Mouse (Mus musculus): ENCODE data around the gene Ube2o. TPM values are rescaled to one million over a fixed set of nuclear protein-coding genes. Genes with fewer than 3 reads are reported as not detected.

Gene Ube2o
- polyA plus RNA-seq, 1 experiment from 2014 or later = 14.0 TPM

DNA sequence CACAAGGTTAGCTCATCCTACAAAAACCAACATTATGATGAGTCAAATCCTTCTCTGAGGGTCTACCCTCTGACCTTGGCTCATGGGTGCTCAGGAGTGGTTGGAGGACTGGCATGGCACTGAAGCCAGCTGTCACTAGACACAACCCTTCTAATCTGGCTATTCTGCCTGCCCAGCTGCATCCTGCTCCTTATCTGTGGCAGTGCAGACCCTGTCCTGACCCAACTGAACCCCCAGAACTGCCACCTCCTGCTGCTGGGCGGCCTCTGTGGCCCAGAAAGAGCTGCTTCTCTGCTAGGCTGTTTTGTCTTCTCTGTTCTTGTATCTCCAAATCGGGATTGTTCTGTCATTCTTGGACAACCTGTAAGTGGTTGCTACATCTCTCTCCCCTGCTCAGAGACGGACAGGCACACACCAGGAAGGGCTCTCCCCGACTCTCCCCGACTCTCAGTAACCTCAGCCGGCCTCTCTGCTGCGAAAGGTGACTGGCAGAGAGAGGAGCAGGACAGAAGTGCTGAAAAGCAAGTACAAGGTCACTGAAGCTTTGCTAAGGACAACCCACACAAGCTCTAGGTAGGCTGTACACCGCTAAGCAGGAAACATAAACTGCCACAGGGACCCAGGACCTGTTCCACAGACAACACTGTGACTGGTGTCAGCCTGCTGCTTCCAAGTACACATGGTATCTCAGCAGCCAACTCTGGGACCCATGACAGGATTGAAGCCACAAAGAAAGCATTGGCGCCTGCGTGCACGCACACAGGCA is 31.8 kb downstream of the Ube2o start:
- ATAC-seq (ENCODE audit: insufficient read depth, low FRiP score, low read depth) = peak; percentile 77; the same call in 1 of the 2 replicates
- 82% methylated on average over 11 of the region's 11 CpGs for WGBS
- peaks cover 21% of the 10 kb centered on the region for H3K36me3 ChIP-seq
- no peak overlapping the region for H3K9ac ChIP-seq
- no peak overlapping the region for H3K4me2 ChIP-seq
- peaks cover 12% of the 10 kb centered on the region for H3K4me1 ChIP-seq
- no peaks in the 10 kb centered on the region for H3K9me3 ChIP-seq
- no peak overlapping the region for H3K4me3 ChIP-seq (replicated peaks)
- 0 out of 2 replicates have a peak overlapping the region, but pooled peaks have one; percentile 12 for H3K27ac ChIP-seq
- no peaks in the 10 kb centered on the region for H3K27me3 ChIP-seq (replicated peaks)

- Histone ChIP-seq H3K27me3 (replicated peaks) (no peaks in the 10 kb centered on the region), H3K4me2 (no peak overlapping the region), H3K27ac (no peak overlapping the region), H3K36me3 (peaks cover 28% of the 10 kb centered on the region), H3K9ac (no peak overlapping the region), H3K4me3 (replicated peaks) (no peak overlapping the region), H3K9me3 (no peaks in the 10 kb centered on the region), H3K4me1 (peaks cover 12% of the 10 kb centered on the region)
- WGBS = 94% methylated on average over 9 of the region's 9 CpGs
- no peak for ATAC-seq (ENCODE audit: insufficient read depth, low FRiP score, low read depth)
Measured at GRCm38 (mm10) chr11:116548780-116549179, 32.5 kb downstream of the Ube2o start.

- Histone ChIP-seq H3K36me3 (peaks cover 41% of the 10 kb centered on the region), H3K4me2 (no peak overlapping the region), H3K27me3 (replicated peaks) (no peaks in the 10 kb centered on the region), H3K9me3 (no peaks in the 10 kb centered on the region), H3K9ac (no peak overlapping the region), H3K4me3 (replicated peaks) (no peak overlapping the region), H3K27ac (no peak overlapping the region), H3K4me1 (peaks cover 12% of the 10 kb centered on the region)
- no peak for ATAC-seq (ENCODE audit: insufficient read depth, low FRiP score, low read depth)
- 77% methylated on average over 17 of the region's 17 CpGs for WGBS
Measured at GRCm38 (mm10) chr11:116547296-116548060, 33.8 kb downstream of the Ube2o start.

DNA sequence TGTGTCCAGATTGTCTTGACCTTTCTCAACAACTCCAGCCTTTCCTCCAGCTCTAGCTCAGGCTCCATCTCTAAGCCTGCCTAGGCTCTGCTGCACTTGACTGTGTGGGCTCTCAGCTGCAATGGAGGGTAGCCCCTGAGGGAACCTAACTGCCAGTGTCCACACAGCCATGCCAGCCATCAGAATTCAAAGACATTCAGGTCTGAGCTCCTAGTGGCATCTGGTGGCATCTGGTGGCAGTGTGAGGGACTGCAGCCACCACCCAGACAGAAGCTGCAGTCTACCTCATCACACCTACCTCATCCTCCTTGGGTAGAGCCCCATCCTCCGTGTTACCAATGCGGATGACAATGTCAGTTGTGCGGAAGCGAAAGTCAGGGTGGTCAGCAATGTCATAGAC is 38.1 kb downstream of the Ube2o start:
- Histone ChIP-seq H3K9me3 (no peaks in the 10 kb centered on the region), H3K4me2 (no peak overlapping the region), H3K27me3 (replicated peaks) (no peaks in the 10 kb centered on the region), H3K4me3 (replicated peaks) (no peak overlapping the region), H3K27ac (no peak overlapping the region), H3K4me1 (no peaks in the 10 kb centered on the region), H3K9ac (no peak overlapping the region), H3K36me3 (peaks cover 72% of the 10 kb centered on the region)
- WGBS = 82% methylated on average over 4 of the region's 4 CpGs
- ATAC-seq (ENCODE audit: insufficient read depth, low FRiP score, low read depth) = no peak

DNA sequence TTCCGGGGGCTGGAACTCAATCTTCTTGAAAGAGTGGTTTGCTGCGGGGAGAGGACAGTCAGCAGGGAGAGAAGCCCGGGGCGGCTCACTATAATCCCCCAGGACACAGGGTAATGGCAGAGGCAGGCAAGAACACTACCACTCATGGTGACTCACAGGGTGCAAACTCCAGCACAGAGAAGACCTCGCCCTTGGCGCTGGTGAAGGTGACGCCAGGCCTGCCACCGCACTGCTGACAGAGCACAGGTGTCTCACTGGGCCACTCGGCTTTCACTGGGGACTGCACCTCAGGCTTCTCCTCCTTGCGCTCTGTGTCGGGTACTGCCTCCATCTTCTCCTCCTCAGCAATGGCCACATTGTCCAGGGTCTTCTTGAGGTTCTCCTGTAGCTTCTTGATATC is 40.1 kb downstream of the Ube2o start:
- H3K27ac ChIP-seq = no peak overlapping the region
- H3K9me3 ChIP-seq = no peaks in the 10 kb centered on the region
- no peak for ATAC-seq (ENCODE audit: insufficient read depth, low FRiP score, low read depth)
- no peak overlapping the region for H3K4me3 ChIP-seq (replicated peaks)
- 87% methylated on average over 11 of the region's 11 CpGs for WGBS
- H3K4me2 ChIP-seq = no peak overlapping the region
- no peaks in the 10 kb centered on the region for H3K4me1 ChIP-seq
- peaks cover 68% of the 10 kb centered on the region for H3K36me3 ChIP-seq
- H3K9ac ChIP-seq = no peak overlapping the region
- H3K27me3 ChIP-seq (replicated peaks) = no peaks in the 10 kb centered on the region

- Histone ChIP-seq H3K4me1 (peaks cover 7% of the 10 kb centered on the region; the same call in 1 of the 2 replicates), H3K9me3 (no peaks in the 10 kb centered on the region), H3K27me3 (replicated peaks) (0 out of 2 replicates have a peak, but pooled peaks cover 6% of the 10 kb centered on the region), H3K9ac (no peak overlapping the region), H3K36me3 (peaks cover 41% of the 10 kb centered on the region), H3K4me2 (no peak overlapping the region), H3K4me3 (replicated peaks) (no peak overlapping the region), H3K27ac (no peak overlapping the region)
- no peak for ATAC-seq (ENCODE audit: insufficient read depth, low FRiP score, low read depth)
- WGBS = 83% methylated on average over 12 of the region's 12 CpGs
Measured at GRCm38 (mm10) chr11:116538142-116538735, 43.0 kb downstream of the Ube2o start.

DNA sequence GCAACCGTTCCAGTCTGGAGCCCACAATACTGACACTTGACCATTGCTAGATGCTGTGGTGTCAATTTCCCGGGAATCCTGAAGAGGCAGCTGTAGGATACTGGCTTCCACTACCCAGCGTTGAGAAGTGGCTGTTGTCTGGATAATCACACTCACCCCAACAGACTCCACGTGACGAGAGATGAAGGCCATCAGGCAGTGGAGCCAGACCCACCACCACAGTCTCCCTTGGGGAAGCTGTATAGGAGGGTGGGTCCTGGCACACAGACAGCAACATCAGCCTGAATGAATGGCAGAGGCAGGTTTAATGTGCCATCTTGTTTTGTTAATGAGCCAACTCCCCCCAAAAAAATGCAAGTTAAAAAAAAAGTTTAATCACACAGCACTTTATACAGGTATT is 43.9 kb downstream of the Ube2o start:
- WGBS = 72% methylated on average over 5 of the region's 5 CpGs
- H3K27ac ChIP-seq = no peak overlapping the region
- ATAC-seq (ENCODE audit: insufficient read depth, low FRiP score, low read depth) = no peak

GRCm38 (mm10) chr11:116536685-116537084 is 44.6 kb downstream of the Ube2o start:
- no peak overlapping the region for H3K27ac ChIP-seq
- H3K4me3 ChIP-seq (replicated peaks) = no peak overlapping the region
- WGBS = 87% methylated on average over 7 of the region's 7 CpGs
- no peak for ATAC-seq (ENCODE audit: insufficient read depth, low FRiP score, low read depth)
- H3K9ac ChIP-seq = no peak overlapping the region
- H3K4me1 ChIP-seq = peaks cover 16% of the 10 kb centered on the region
- peaks cover 27% of the 10 kb centered on the region for H3K36me3 ChIP-seq
- H3K27me3 ChIP-seq (replicated peaks) = peaks cover 10% of the 10 kb centered on the region; the same call in 1 of the 2 replicates
- no peaks in the 10 kb centered on the region for H3K9me3 ChIP-seq
- no peak overlapping the region for H3K4me2 ChIP-seq

More for the DNA sequence above, 43.9 kb downstream of the Ube2o start:
- Histone ChIP-seq H3K4me1 (peaks cover 9% of the 10 kb centered on the region), H3K4me3 (replicated peaks) (no peak overlapping the region), H3K9me3 (no peaks in the 10 kb centered on the region), H3K27me3 (replicated peaks) (0 out of 2 replicates have a peak, but pooled peaks cover 6% of the 10 kb centered on the region), H3K4me2 (no peak overlapping the region), H3K36me3 (peaks cover 32% of the 10 kb centered on the region), H3K9ac (no peak overlapping the region)

DNA sequence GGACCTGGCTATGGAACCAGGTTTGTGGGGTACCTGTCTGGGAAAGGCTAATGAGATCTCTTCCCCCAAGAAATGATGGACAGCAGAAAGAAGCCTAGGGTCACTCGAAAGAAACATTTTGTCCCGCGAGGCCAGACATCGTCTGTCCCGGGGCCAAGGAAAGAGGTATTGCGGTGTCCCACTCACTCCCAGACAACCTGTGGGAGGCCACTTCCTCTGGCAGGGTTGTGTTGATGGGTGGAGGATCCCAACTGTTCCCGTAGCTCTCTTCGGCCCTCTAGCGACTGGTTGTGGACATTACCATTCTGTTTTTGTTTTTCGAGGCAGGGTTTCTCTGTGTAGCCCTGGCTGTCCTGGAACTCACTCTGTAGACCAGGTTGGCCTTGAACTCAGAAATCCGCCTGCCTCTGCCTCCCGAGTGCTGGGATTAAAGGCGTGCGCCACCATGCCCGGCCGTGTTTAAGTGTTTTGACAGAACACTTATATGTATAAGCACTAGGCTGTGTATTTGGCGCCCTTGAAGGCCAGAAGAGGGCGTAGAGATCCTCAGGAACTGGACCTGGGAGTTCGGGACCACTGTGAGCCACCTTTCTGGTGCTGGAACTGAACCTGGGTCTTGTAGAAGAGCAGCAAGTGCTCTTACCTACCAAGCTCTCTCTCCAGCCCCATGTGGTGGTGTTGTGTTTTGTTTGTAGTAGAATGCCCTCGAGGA is 46.9 kb downstream of the Ube2o start:
- ATAC-seq (ENCODE audit: insufficient read depth, low FRiP score, low read depth) = peak; percentile 71
- Histone ChIP-seq H3K4me1 (peaks cover 29% of the 10 kb centered on the region), H3K4me2 (peak overlapping the region; percentile 91), H3K4me3 (replicated peaks) (peak overlapping the region; percentile 59), H3K9me3 (no peaks in the 10 kb centered on the region), H3K27me3 (replicated peaks) (peaks cover 10% of the 10 kb centered on the region; the same call in 1 of the 2 replicates), H3K9ac (no peak overlapping the region; the same call in 1 of the 2 replicates), H3K27ac (no peak overlapping the region), H3K36me3 (peaks cover 10% of the 10 kb centered on the region)
- WGBS = 18% methylated on average over 20 of the region's 20 CpGs

DNA sequence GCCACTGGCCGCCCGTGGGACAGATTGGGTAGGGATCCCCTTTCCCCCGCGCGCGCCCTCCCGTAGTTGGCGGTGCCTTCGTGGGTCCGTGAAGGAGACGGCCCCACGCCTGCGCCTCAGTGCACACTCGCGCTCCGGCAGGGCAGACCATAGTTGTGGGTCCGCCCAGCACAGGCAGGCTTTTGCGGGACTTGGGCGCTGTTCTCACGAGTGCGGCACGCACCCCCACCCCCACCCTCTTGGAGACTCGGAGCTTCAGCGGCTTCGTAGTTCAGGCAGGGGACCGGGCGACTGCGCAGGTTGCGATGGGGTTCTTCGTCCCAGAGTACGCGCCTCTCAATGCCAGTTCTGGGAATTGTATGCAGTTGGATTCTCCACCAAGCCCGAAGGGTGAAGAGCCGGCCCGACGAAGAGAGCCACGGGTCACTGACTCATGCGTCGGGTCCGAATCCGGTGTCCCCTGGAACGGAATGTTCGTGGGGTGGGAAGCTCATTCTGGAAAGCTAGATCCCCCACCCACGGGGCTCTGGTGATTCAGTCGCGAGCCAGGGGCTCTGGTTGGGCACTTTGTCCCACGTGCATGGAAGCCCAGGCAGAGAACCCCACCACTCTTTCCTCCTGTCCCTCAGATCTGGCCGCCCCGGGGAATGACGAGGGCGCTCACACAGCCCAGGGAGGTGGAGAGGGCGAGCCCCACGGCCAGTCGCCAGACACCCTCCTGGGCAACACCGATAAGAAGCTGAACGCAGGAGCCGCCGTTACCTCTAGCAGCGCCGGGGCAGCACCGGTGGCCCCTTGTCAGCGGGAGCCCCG is 47.7 kb downstream of the Ube2o start:
- Histone ChIP-seq H3K36me3 (peaks cover 3% of the 10 kb centered on the region; the same call in 1 of the 2 replicates), H3K4me1 (peaks cover 29% of the 10 kb centered on the region), H3K9me3 (no peaks in the 10 kb centered on the region), H3K9ac (peak overlapping the region; percentile 14; the same call in 1 of the 2 replicates), H3K27ac (peak overlapping the region; percentile 58), H3K27me3 (replicated peaks) (peaks cover 10% of the 10 kb centered on the region; the same call in 1 of the 2 replicates), H3K4me3 (replicated peaks) (peak overlapping the region; percentile 59), H3K4me2 (peak overlapping the region; percentile 91)
- ATAC-seq (ENCODE audit: insufficient read depth, low FRiP score, low read depth) = peak; percentile 69; the same call in 1 of the 2 replicates
- WGBS = under 1% methylated on average over 63 of the region's 63 CpGs
